Mouse (Mus musculus) thymus, postnatal 0 days (tissue): Measurements from ENCODE around the gene Dennd4c. TPM values are rescaled to one million over a fixed set of nuclear protein-coding genes. Genes with fewer than 3 reads are reported as not detected.
"Not testable (repeated sequence)": the region's sequence is repeated elsewhere in the genome, so short reads cannot be mapped to it uniquely, and the experiment has no call there.

Experiments
- DNase-seq: peaks from one replicate; pipeline ENCODE4 v3.0.0-alpha.2; 2015; ENCODE audit warnings: low spot score
- polyA plus RNA-seq: library from polyadenylated mRNA; unstranded; fragments of >200 nt; fragmentation: Nextera tagmentation; extraction: Ambion mirVana; gene quantifications from 2 replicates; pipeline ENCODE4 v1.2.1, GENCODE M21; 2015

Gene Dennd4c
- polyA plus RNA-seq, 1 experiment from 2014 or later = 6.3 TPM

- no peak for DNase-seq
These were observed 29.2 kb downstream of the Dennd4c start for GRCm38 (mm10) chr4:86777587-86777986.

GRCm38 (mm10) chr4:86810604-86811003 lies 62.2 kb downstream of the Dennd4c start:
- no peak for DNase-seq

DNA sequence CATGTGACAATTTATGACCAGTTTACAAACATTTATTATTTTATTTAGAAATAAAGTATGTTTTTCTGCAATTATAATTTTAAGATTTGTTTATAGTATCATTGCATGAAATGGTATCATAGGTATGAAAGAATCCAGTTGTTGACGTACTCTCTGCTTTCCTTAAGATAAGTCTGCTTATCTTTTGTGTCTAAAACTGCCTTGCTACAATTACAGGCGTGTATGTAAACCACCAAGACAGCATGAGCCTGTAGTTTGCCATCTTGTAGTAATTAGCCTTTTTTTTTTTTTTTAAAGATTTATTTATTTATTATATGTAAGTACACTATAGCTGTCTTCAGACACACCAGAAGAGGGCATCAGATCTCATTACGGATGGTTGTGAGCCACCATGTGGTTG lies 66.5 kb downstream of the Dennd4c start:
- no peak for DNase-seq

DNA sequence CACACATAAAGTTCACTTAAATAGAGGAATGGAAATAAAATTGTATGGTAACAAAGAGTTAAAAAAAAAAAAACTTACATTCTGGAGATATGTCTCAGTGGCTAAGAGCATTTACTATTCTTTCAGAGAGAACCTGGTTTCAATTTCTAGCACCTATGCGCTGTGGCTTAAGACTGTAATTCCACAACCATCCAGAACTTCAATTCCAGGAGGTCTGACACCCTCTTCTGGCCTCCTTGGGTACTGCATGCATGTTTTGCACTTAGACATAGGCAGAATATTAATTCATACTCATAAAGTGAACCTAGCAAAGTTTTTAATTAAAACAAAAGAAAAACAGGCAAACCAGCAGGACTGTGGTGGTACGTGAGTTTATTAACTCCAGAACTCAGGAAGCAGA lies 74.8 kb downstream of the Dennd4c start:
- peak; percentile 68 for DNase-seq

DNA sequence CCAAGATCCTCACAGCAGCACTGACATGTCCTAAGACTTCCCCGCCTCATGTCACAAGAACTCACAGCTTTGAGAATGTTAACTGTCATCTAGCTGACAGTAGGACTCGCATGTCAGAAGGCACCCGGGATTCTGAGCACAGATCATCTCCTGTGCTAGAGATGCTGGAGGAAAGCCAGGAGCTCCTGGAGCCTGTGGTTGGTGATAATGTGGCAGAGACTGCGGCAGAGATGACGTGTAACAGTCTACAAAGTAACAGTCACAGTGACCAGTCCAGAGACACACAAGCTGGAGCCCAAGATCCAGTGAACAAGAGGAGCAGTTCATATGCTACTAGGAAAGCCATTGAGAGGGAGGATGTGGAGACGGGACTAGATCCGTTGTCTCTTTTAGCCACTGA lies 76.8 kb downstream of the Dennd4c start:
- DNase-seq = no peak

DNA sequence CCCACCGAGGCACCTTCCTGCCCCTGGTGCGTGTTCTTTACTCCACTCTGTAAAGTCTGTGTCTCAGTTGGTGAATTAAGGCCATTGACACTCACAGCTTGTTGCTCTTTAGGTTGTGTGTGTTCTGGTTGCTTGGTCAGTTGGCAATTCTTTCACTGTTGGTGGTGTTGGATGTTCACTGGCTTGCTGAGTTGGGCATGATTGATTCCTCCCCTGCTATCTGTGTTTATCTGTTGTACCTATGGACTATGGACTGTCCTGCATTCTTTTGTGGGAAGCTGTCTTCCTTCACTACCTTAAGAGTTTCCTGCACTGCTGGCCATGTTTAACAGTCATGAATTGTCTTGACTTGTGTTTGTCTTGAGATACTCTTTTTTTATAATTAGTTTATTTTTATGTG lies 83.5 kb downstream of the Dennd4c start:
- no peak for DNase-seq

GRCm38 (mm10) chr4:86841141-86841540 lies 92.8 kb downstream of the Dennd4c start:
- not testable (repeated sequence) for DNase-seq

DNA sequence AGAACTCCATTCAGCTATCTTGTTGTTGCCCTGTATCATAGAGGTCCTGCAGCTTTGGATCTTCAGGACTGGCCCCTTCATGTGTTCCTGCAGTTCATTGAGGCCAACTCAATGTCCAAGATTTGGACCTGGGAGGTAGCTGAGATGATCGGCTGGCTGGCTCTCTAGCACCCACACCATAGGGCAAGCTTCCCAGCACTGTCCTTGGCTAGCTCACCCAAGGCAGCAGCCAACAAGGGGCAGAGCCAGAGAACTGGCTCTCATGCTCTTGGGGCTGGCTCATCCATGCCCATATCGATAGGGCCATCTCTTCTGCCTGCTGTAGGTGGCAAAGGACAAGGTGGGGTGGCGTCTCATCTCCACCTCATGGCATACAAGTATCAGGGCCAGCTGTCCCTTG lies 97.0 kb downstream of the Dennd4c start:
- no peak for DNase-seq

GRCm38 (mm10) chr4:86847246-86847645 lies 98.9 kb downstream of the Dennd4c start:
- no peak for DNase-seq

- DNase-seq = no peak
These were observed 103.0 kb downstream of the Dennd4c start for GRCm38 (mm10) chr4:86851331-86851730.

- no peak for DNase-seq
These were observed 103.7 kb downstream of the Dennd4c start for GRCm38 (mm10) chr4:86852018-86852417.

- no peak for DNase-seq
These were observed 104.6 kb downstream of the Dennd4c start for GRCm38 (mm10) chr4:86852813-86853590.

- peak; percentile 37 for DNase-seq
These were observed 108.2 kb downstream of the Dennd4c start for GRCm38 (mm10) chr4:86856304-86857112.

DNA sequence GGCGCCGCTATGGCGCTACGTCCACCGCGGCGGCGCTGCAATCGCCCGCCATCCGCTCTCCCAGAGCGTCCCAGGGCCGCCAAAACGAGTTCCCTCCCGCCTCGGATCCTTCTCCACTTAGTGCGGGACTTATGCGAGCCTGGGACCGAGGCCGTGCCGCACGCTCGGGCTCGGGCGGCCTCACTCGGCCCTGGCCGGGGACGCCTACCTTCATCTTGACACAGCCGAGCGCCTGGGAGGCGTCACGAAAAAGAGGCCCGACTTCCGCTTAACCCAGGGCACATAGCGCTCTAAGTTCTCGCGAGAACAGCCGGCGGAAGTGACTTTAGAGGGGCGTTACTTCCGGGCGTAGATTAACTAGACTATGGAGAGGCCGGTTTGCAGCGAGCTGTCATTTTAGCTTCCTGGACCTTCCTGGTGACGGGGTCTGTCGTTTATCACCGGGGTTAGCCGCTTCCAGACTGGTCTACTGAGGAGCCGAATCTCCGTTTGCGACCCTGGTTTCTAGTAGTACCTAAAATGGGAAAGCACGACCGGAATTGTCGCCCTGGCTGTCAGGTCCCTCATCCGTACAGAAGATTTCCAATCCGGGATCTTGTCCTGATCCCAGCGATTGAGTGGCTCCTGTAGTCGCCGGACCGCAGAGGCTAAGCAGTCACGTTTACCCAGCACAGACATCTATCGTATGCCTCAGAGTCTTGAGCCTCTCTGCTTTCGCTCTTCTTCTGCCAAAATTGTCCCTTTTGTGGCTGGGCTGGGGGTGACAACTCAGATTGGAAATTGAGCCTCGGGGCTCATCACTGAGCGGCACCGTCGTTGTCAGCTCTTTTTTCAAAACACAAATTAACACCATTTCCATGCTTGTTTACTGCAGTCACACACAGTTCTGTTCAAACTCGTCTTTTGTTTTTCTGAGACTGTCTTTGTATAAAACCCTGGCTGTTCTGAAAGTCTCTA lies 109.0 kb downstream of the Dennd4c start, which contains the start of gene Rps6:
Rps6 (minus strand) TSS at position 300 of the 957 bp plus-strand sequence.
- peak; percentile 99 for DNase-seq

GRCm38 (mm10) chr4:86858070-86858440 lies 109.7 kb downstream of the Dennd4c start:
- no peak for DNase-seq

DNA sequence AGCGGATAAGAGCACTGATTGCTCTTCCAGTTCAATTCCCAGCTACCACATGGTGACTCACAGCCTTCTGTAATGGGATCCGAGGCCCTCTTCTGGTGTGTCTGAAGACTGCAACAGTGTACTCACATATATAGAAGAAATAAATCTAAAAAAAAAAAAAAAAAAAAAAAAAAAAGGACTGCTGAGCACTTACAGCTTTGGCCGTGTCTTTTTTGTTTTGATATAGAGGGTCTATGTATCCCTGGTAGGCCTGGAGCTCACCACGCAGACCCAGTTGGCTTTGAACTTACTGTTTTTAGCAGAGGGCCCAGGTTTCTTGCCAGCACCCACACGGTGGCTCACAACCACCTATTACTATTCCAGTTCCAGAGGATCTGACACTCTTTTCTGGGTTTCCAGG lies 115.7 kb downstream of the Dennd4c start:
- no peak for DNase-seq

DNA sequence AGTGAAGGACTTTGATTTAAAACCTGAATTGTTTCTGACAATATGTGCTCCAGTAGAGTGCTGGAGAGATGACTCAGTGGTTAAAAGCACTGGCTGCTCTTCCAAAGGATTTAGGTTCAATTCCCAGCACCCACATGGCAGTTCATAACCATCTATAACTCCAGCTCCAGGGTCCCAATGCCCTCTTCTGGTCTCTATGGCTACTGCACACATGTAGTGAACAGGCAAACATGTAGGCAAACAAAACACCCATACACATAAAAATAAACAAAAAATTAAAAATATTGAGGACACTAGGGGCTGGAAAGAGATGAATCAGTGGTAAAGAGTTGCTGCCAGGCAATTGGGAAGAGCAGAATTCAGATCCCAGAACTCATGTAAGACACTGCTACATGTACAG lies 123.6 kb downstream of the Dennd4c start:
- DNase-seq = no peak

- DNase-seq = no peak
These were observed 124.7 kb downstream of the Dennd4c start for GRCm38 (mm10) chr4:86873072-86873471.

GRCm38 (mm10) chr4:86874146-86874847 lies 125.9 kb downstream of the Dennd4c start, which contains the start of gene Acer2:
Gene Acer2, plus strand, starts transcription at chr4:86874396.
- peak; percentile 84 for DNase-seq

- DNase-seq = no peak
These were observed 131.1 kb downstream of the Dennd4c start for GRCm38 (mm10) chr4:86879477-86879876.

DNA sequence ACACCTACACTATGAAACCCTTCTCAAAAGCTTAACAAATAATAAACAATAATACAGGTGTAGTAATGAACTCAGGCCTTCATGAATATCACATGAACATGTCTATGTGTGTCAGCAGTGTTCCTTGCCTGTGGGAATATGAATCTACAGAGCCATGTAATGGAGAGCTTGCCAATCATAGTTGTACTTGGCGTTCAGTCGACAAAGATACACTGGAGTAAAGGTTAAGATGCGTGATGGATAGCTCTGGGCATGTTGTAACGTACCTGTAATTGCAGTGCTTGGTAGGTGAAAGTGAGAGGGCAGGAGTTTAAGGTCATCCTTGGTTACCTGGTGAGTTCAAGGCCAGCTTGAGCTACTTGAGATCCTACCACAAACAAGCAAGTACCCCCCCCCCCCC lies 132.8 kb downstream of the Dennd4c start:
- DNase-seq = no peak
